Mouse (Mus musculus) bone marrow macrophage, adult 2 months (primary cell): ENCODE results near the gene Rsrc2.

Source experiments
- CTCF ChIP-seq: IDR thresholded peaks from 2 replicates; pipeline ENCODE4 v1.5.1; 2012; ENCODE audit warnings: low read depth, mild to moderate bottlenecking, low read length, moderate library complexity
- POLR2A ChIP-seq: IDR thresholded peaks from 2 replicates; pipeline ENCODE4 v1.6.1; 2012; ENCODE audit warnings: mild to moderate bottlenecking, low read depth, low read length, borderline replicate concordance

DNA sequence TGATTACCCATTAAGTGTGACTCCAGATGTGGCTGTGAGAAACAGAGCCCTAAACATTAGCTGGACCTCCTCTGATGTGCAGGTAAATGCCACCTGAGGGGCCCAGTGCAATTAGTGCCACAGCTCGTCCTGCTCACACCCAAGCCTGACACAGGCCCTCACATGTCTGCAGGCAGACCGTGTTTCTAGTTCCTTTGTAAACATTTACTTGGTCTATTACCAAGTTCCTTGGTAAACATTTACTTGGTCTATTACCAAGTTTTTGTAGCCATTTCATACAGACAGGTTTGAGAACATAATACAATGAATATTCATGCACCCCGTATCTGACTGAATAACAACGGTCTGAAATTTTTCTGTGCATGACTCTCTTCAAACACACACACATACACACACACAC, 39.6 kb downstream of the Rsrc2 start:
- TF ChIP-seq CTCF, result no peak
- no peak for TF ChIP-seq POLR2A
